Mouse (Mus musculus): ENCODE data around the gene Olfr551. TPM values are rescaled to one million over a fixed set of nuclear protein-coding genes. Genes with fewer than 3 reads are reported as not detected.
A peak's percentile ranks its signal among the peaks of the same experiment; 100 is the strongest.

Olfr551 gene
- polyA plus RNA-seq, 1 experiment from 2014 or later: not detected

GRCm38 (mm10) chr7:102571142-102571541 is 20.5 kb downstream of the Olfr551 start, which contains the start of gene Olfr550:
TSS of gene Olfr550 (plus strand) at chr7:102571442.
- Histone ChIP-seq H3K4me3 (ENCODE audit: low read length) (no peak within 1 kb of the TSS), H3K36me3 (ENCODE audit: control insufficient read depth, insufficient read depth, low read length) (no peaks in the 10 kb centered on the region), H3K4me1 (ENCODE audit: control insufficient read depth, insufficient read depth, low read depth, low read length) (no peaks in the 10 kb centered on the region; the same call in 1 of the 2 replicates), H3K4me2 (ENCODE audit: low read length) (no peak within 1 kb of the TSS), H3K9ac (ENCODE audit: low read depth, low read length) (no peak within 1 kb of the TSS), H3K9me3 (ENCODE audit: control insufficient read depth, low read length) (no peaks in the 10 kb centered on the region), H3K27ac (ENCODE audit: low read depth, low read length) (no peak within 1 kb of the TSS), H3K27me3 (replicated peaks; ENCODE audit: control insufficient read depth, insufficient read depth, low read length) (no peaks in the 10 kb centered on the region)
- ATAC-seq: no peak
- 92% methylated on average over 8 of the region's 8 CpGs for WGBS

GRCm38 (mm10) chr7:102566219-102566618 is 25.5 kb downstream of the Olfr551 start:
- no peak overlapping the region for H3K4me3 ChIP-seq (ENCODE audit: low read length)
- WGBS: 91% methylated on average over 4 of the region's 4 CpGs
- no peaks in the 10 kb centered on the region for H3K9me3 ChIP-seq (ENCODE audit: control insufficient read depth, low read length)
- H3K27me3 ChIP-seq (replicated peaks; ENCODE audit: control insufficient read depth, insufficient read depth, low read length): no peaks in the 10 kb centered on the region
- no peak overlapping the region for H3K9ac ChIP-seq (ENCODE audit: low read depth, low read length)
- H3K4me2 ChIP-seq (ENCODE audit: low read length): no peak overlapping the region
- H3K36me3 ChIP-seq (ENCODE audit: control insufficient read depth, insufficient read depth, low read length): no peaks in the 10 kb centered on the region
- H3K4me1 ChIP-seq (ENCODE audit: control insufficient read depth, insufficient read depth, low read depth, low read length): no peaks in the 10 kb centered on the region
- no peak overlapping the region for H3K27ac ChIP-seq (ENCODE audit: low read depth, low read length)
- ATAC-seq: no peak

GRCm38 (mm10) chr7:102564999-102565997 is 26.4 kb downstream of the Olfr551 start, which contains the start of gene Trim21:
TSS of gene Trim21 (minus strand) at chr7:102565486.
- no peaks in the 10 kb centered on the region for H3K9me3 ChIP-seq (ENCODE audit: control insufficient read depth, low read length)
- WGBS: 25% methylated on average over 10 of the region's 10 CpGs
- H3K4me1 ChIP-seq (ENCODE audit: control insufficient read depth, insufficient read depth, low read depth, low read length): no peaks in the 10 kb centered on the region
- peak within 1 kb of the TSS; percentile 42 for H3K9ac ChIP-seq (ENCODE audit: low read depth, low read length)
- H3K36me3 ChIP-seq (ENCODE audit: control insufficient read depth, insufficient read depth, low read length): no peaks in the 10 kb centered on the region
- H3K4me3 ChIP-seq (ENCODE audit: low read length): peak within 1 kb of the TSS; percentile 34
- H3K27ac ChIP-seq (ENCODE audit: low read depth, low read length): no peak within 1 kb of the TSS
- peak within 1 kb of the TSS; percentile 39 for H3K4me2 ChIP-seq (ENCODE audit: low read length)
- peak; percentile 74 for ATAC-seq
- no peaks in the 10 kb centered on the region for H3K27me3 ChIP-seq (replicated peaks; ENCODE audit: control insufficient read depth, insufficient read depth, low read length)

- Histone ChIP-seq H3K4me2 (ENCODE audit: low read length) (no peak overlapping the region), H3K4me1 (ENCODE audit: control insufficient read depth, insufficient read depth, low read depth, low read length) (no peaks in the 10 kb centered on the region), H3K9me3 (ENCODE audit: control insufficient read depth, low read length) (no peaks in the 10 kb centered on the region), H3K4me3 (ENCODE audit: low read length) (no peak overlapping the region), H3K27ac (ENCODE audit: low read depth, low read length) (no peak overlapping the region), H3K36me3 (ENCODE audit: control insufficient read depth, insufficient read depth, low read length) (no peaks in the 10 kb centered on the region), H3K9ac (ENCODE audit: low read depth, low read length) (no peak overlapping the region), H3K27me3 (replicated peaks; ENCODE audit: control insufficient read depth, insufficient read depth, low read length) (no peaks in the 10 kb centered on the region)
- WGBS: 79% methylated on average over 3 of the region's 3 CpGs
- ATAC-seq: no peak
Measured at GRCm38 (mm10) chr7:102553279-102553678, 38.4 kb downstream of the Olfr551 start.

GRCm38 (mm10) chr7:102549570-102549969 is 42.1 kb downstream of the Olfr551 start, which contains the start of gene Olfr549:
TSS of gene Olfr549 (plus strand) at chr7:102549870.
- Histone ChIP-seq H3K9me3 (ENCODE audit: control insufficient read depth, low read length) (no peaks in the 10 kb centered on the region), H3K4me2 (ENCODE audit: low read length) (no peak within 1 kb of the TSS), H3K36me3 (ENCODE audit: control insufficient read depth, insufficient read depth, low read length) (no peaks in the 10 kb centered on the region), H3K9ac (ENCODE audit: low read depth, low read length) (no peak within 1 kb of the TSS), H3K4me3 (ENCODE audit: low read length) (no peak within 1 kb of the TSS), H3K27ac (ENCODE audit: low read depth, low read length) (no peak within 1 kb of the TSS), H3K4me1 (ENCODE audit: control insufficient read depth, insufficient read depth, low read depth, low read length) (no peaks in the 10 kb centered on the region), H3K27me3 (replicated peaks; ENCODE audit: control insufficient read depth, insufficient read depth, low read length) (no peaks in the 10 kb centered on the region)
- 93% methylated on average over 3 of the region's 3 CpGs for WGBS
- no peak for ATAC-seq

- no peak overlapping the region for H3K9ac ChIP-seq (ENCODE audit: low read depth, low read length)
- H3K4me2 ChIP-seq (ENCODE audit: low read length): no peak overlapping the region
- 59% methylated on average over 3 of the region's 3 CpGs for WGBS
- no peak overlapping the region for H3K4me3 ChIP-seq (ENCODE audit: low read length)
- H3K27me3 ChIP-seq (replicated peaks; ENCODE audit: control insufficient read depth, insufficient read depth, low read length): no peaks in the 10 kb centered on the region
- H3K9me3 ChIP-seq (ENCODE audit: control insufficient read depth, low read length): no peaks in the 10 kb centered on the region
- H3K36me3 ChIP-seq (ENCODE audit: control insufficient read depth, insufficient read depth, low read length): no peaks in the 10 kb centered on the region
- H3K4me1 ChIP-seq (ENCODE audit: control insufficient read depth, insufficient read depth, low read depth, low read length): no peaks in the 10 kb centered on the region
- no peak for ATAC-seq
- H3K27ac ChIP-seq (ENCODE audit: low read depth, low read length): no peak overlapping the region
Measured at GRCm38 (mm10) chr7:102541251-102541650, 50.4 kb downstream of the Olfr551 start.

- WGBS: 87% methylated on average over 2 of the region's 2 CpGs
- Histone ChIP-seq H3K4me1 (ENCODE audit: control insufficient read depth, insufficient read depth, low read depth, low read length) (no peaks in the 10 kb centered on the region), H3K27me3 (replicated peaks; ENCODE audit: control insufficient read depth, insufficient read depth, low read length) (no peaks in the 10 kb centered on the region), H3K4me3 (ENCODE audit: low read length) (no peak within 1 kb of the TSS), H3K36me3 (ENCODE audit: control insufficient read depth, insufficient read depth, low read length) (no peaks in the 10 kb centered on the region), H3K9me3 (ENCODE audit: control insufficient read depth, low read length) (no peaks in the 10 kb centered on the region), H3K9ac (ENCODE audit: low read depth, low read length) (no peak within 1 kb of the TSS), H3K27ac (ENCODE audit: low read depth, low read length) (no peak within 1 kb of the TSS), H3K4me2 (ENCODE audit: low read length) (no peak within 1 kb of the TSS)
- no peak for ATAC-seq
Measured at GRCm38 (mm10) chr7:102540596-102540995, 51.1 kb downstream of the Olfr551 start, which contains the start of gene Olfr548-ps1. TSS of gene Olfr548-ps1 (plus strand) at chr7:102540896.

- Histone ChIP-seq H3K36me3 (ENCODE audit: control insufficient read depth, insufficient read depth, low read length) (no peaks in the 10 kb centered on the region), H3K27ac (ENCODE audit: low read depth, low read length) (no peak within 1 kb of the TSS), H3K9me3 (ENCODE audit: control insufficient read depth, low read length) (no peaks in the 10 kb centered on the region), H3K27me3 (replicated peaks; ENCODE audit: control insufficient read depth, insufficient read depth, low read length) (no peaks in the 10 kb centered on the region), H3K4me2 (ENCODE audit: low read length) (no peak within 1 kb of the TSS), H3K9ac (ENCODE audit: low read depth, low read length) (no peak within 1 kb of the TSS), H3K4me3 (ENCODE audit: low read length) (no peak within 1 kb of the TSS), H3K4me1 (ENCODE audit: control insufficient read depth, insufficient read depth, low read depth, low read length) (no peaks in the 10 kb centered on the region)
- WGBS: 80% methylated on average over 1 of the region's 1 CpGs
- ATAC-seq: no peak
Measured at GRCm38 (mm10) chr7:102534449-102534848, 57.2 kb downstream of the Olfr551 start, which contains the start of gene Olfr547. TSS of gene Olfr547 (plus strand) at chr7:102534749.

Measured in hindbrain, embryonic 16.5 days (tissue).